Mouse (Mus musculus) small intestine, adult 2 months (tissue): ENCODE data around the gene Tox2.

Experiments
- CTCF ChIP-seq: fragments of 200-500 bp; IDR thresholded peaks from 2 replicates; pipeline ENCODE4 v1.5.1; 2012; ENCODE audit warnings: low read depth, mild to moderate bottlenecking, control low read depth, inconsistent platforms, low read length, moderate library complexity, mixed read lengths; ENCODE audit not compliant: insufficient replicate concordance, insufficient read length; ENCODE audit errors: extremely low read depth
- POLR2A ChIP-seq: fragments of 200-500 bp; IDR thresholded peaks from 2 replicates; pipeline ENCODE4 v1.6.1; 2012; ENCODE audit warnings: low read depth, mild to moderate bottlenecking, control low read depth, inconsistent platforms, low read length, moderate library complexity

DNA sequence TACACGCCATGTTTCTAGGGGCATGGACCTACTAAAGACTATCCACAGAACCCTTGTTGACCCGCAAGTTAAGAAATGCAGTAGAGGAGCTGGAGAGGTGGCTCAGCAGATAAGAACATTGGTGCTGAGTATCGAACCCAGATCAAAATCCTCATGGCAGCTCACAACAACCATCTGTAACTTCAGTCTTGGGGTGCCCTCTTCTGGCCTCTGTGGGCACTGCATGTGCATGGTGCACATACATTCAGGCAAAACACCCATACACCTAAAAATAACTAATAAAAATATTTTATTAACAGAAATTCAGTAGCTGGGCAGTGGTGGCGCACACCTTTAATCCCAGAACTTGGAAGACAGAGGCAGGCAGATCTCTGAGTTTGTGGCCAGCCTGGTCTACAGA lies 140.7 kb downstream of the Tox2 start:
- no peak for TF ChIP-seq POLR2A
- TF ChIP-seq CTCF: peak; percentile 53; the same call in 1 of the 2 replicates
